8 mouse cellular contexts compared by ENCODE assay signal in genomic region chr12:69357300-69357646, GRCm38 (mm10). TPM values are rescaled to one million over a fixed set of nuclear protein-coding genes. Genes with fewer than 3 reads are reported as not detected.
DNase-seq lines count a peak whose midpoint lies in the region; ATAC-seq and TF ChIP-seq lines count a peak whose summit lies in the region.

No protein-coding gene starts in this region.

- WGBS in heart, postnatal 0 days, result 5% methylated on average over 13 of the region's 13 CpGs
- WGBS in forebrain, embryonic 16.5 days, result 3% methylated on average over 13 of the region's 13 CpGs

- no peak for TF ChIP-seq EP300 in heart, postnatal 0 days (IDR thresholded peaks at IDR 0.05; ENCODE audit: low read depth)
- no peak; a peak in 2 of 4 replicates for TF ChIP-seq EP300 in MEL (IDR thresholded peaks at IDR 0.05; ENCODE audit: low read depth in 1 of 2, low read length in 2 of 2)

- H3K36me3 ChIP-seq in heart, postnatal 0 days (replicated peaks; ENCODE audit: control insufficient read depth, insufficient read depth, low read length), result peaks cover 26% of the 10 kb centered on the region
- peaks cover 5 to 11% of the 10 kb centered on the region in 2 experiments for H3K36me3 ChIP-seq in MEL (ENCODE audit: control insufficient read depth in 1 of 2, insufficient read depth in 2 of 2, low read length in 2 of 2)
- peaks cover 6% of the 10 kb centered on the region; the same call in 1 of the 2 replicates for H3K36me3 ChIP-seq in forebrain, embryonic 16.5 days (ENCODE audit: control insufficient read depth, insufficient read depth)

- peak overlapping the region; percentile 99 for H3K9ac ChIP-seq in heart, postnatal 0 days (replicated peaks; ENCODE audit: low read depth, low read length)
- H3K9ac ChIP-seq in MEL (ENCODE audit: control insufficient read depth, low read depth, low read length, poor library complexity, severe bottlenecking), result peak overlapping the region; percentile 96
- H3K9ac ChIP-seq in forebrain, embryonic 16.5 days (replicated peaks; ENCODE audit: low read depth, low read length), result peak overlapping the region; percentile 88

- peaks cover 18% of the 10 kb centered on the region for H3K79me2 ChIP-seq in MEL (ENCODE audit: control insufficient read depth, insufficient read depth, low read length, poor library complexity)

- ATAC-seq in heart, postnatal 0 days (ENCODE audit: insufficient read depth, low read depth), result no peak
- no peak for ATAC-seq in forebrain, embryonic 16.5 days

- H3K4me1 ChIP-seq in heart, postnatal 0 days (ENCODE audit: control insufficient read depth, insufficient read depth), result peaks cover 2% of the 10 kb centered on the region
- peaks cover 0 to 7% of the 10 kb centered on the region in 2 experiments; a peak in 3 of 4 replicates for H3K4me1 ChIP-seq in MEL (ENCODE audit: control insufficient read depth in 1 of 2, insufficient read depth in 2 of 2, low read length in 2 of 2)
- H3K4me1 ChIP-seq in forebrain, embryonic 16.5 days (replicated peaks; ENCODE audit: control insufficient read depth, insufficient read depth, low read length), result peaks cover 12% of the 10 kb centered on the region

- no peaks in the 10 kb centered on the region for H3K9me3 ChIP-seq in heart, postnatal 0 days (replicated peaks; ENCODE audit: control insufficient read depth, low read length)
- no peaks in the 10 kb centered on the region for H3K9me3 ChIP-seq in MEL (replicated peaks; ENCODE audit: insufficient read depth, low read length)
- H3K9me3 ChIP-seq in forebrain, embryonic 16.5 days (ENCODE audit: control insufficient read depth, low read length), result no peaks in the 10 kb centered on the region

- peak overlapping the region; percentile 76 for H3K27ac ChIP-seq in heart, postnatal 0 days (ENCODE audit: low read depth)
- H3K27ac ChIP-seq in MEL (ENCODE audit: control insufficient read depth, low read depth, low read length), result peak overlapping the region; percentile 69
- H3K27ac ChIP-seq in forebrain, embryonic 16.5 days (ENCODE audit: low read length), result no peak overlapping the region

- no peak for TF ChIP-seq POLR2A in MEL (IDR thresholded peaks at IDR 0.05; ENCODE audit: control insufficient read depth in 1 of 2, insufficient read depth in 1 of 2, low read depth in 1 of 2, low read length in 2 of 2, poor library complexity in 1 of 2)

- peak overlapping the region; percentile 97 for H3K4me3 ChIP-seq in heart, postnatal 0 days (ENCODE audit: low read depth, low read length)
- H3K4me3 ChIP-seq in MEL (ENCODE audit: control insufficient read depth in 1 of 2, insufficient read depth in 1 of 2, low read depth in 2 of 2, low read length in 2 of 2), result peak overlapping the region; percentile 96 to 97
- peak overlapping the region; percentile 83 for H3K4me3 ChIP-seq in forebrain, embryonic 16.5 days (replicated peaks; ENCODE audit: low read length)

- TF ChIP-seq RAD21 in MEL (IDR thresholded peaks at IDR 0.05; ENCODE audit: low read depth, low read length), result no peak

- TF ChIP-seq CTCF in heart, postnatal 0 days (IDR thresholded peaks at IDR 0.05; ENCODE audit: low read depth), result no peak
- TF ChIP-seq CTCF in MEL (IDR thresholded peaks at IDR 0.05 in 2 of 3, conservative IDR thresholded peaks at IDR 0.05 in 1 of 3; ENCODE audit: control insufficient read depth in 1 of 3, insufficient read depth in 1 of 3, low read depth in 2 of 3, low read length in 3 of 3, poor library complexity in 1 of 3, severe bottlenecking in 1 of 3), result peak in 1 of 3 experiments; percentile 13; a peak in 1 of 6 replicates

- H3K27me3 ChIP-seq in heart, postnatal 0 days (ENCODE audit: control insufficient read depth, insufficient read depth, low read length), result no peaks in the 10 kb centered on the region
- H3K27me3 ChIP-seq in MEL (ENCODE audit: control insufficient read depth in 1 of 2, insufficient read depth in 2 of 2, low read length in 2 of 2), result no peaks in the 10 kb centered on the region
- H3K27me3 ChIP-seq in forebrain, embryonic 16.5 days (replicated peaks; ENCODE audit: control insufficient read depth, insufficient read depth, low read length), result no peaks in the 10 kb centered on the region

- no peak for DNase-seq in heart, postnatal 0 days (ENCODE audit: low spot score)
- DNase-seq in heart, adult 8-10 months (ENCODE audit: low spot score), result no peak
- DNase-seq in MEL (ENCODE audit: low read depth, low spot score), result no peak
- DNase-seq in lung, postnatal 14 days, result peak; percentile 29
- no peak for DNase-seq in B cell, adult 2 months
- DNase-seq in frontal cortex, adult 2 months (ENCODE audit: extremely low spot score in 1 of 2, low spot score in 1 of 2), result no peak
- DNase-seq in spleen, postnatal 14 days (ENCODE audit: low spot score in 2 of 2), result no peak

- peak overlapping the region; percentile 94 for H3K4me2 ChIP-seq in heart, postnatal 0 days (ENCODE audit: low read depth, low read length)
- H3K4me2 ChIP-seq in forebrain, embryonic 16.5 days (ENCODE audit: low read length), result peak overlapping the region; percentile 49

TF ChIP-seq in MEL, 35 proteins besides CTCF, POLR2A, EP300 and RAD21:
- no peak for TF ChIP-seq MAZ (IDR thresholded peaks at IDR 0.05; ENCODE audit: low read depth, low read length)
- TF ChIP-seq USF1 (IDR thresholded peaks at IDR 0.05; ENCODE audit: low read depth, low read length), result no peak
- no peak for TF ChIP-seq ZKSCAN1 (IDR thresholded peaks at IDR 0.05; ENCODE audit: low read depth, low read length)
- TF ChIP-seq RCOR1 (IDR thresholded peaks at IDR 0.05; ENCODE audit: low read depth, low read length), result no peak
- TF ChIP-seq BHLHE40 (IDR thresholded peaks at IDR 0.05; ENCODE audit: borderline replicate concordance, low read depth, low read length), result no peak
- no peak for TF ChIP-seq MAFK (IDR thresholded peaks at IDR 0.05; ENCODE audit: borderline replicate concordance, low read depth, low read length)
- peak; percentile 26 for TF ChIP-seq TBP (IDR thresholded peaks at IDR 0.05; ENCODE audit: low read depth, low read length)
- TF ChIP-seq E2F4 (IDR thresholded peaks at IDR 0.05; ENCODE audit: borderline replicate concordance, low read depth, low read length), result no peak
- no peak for TF ChIP-seq ELF1 (IDR thresholded peaks at IDR 0.05; ENCODE audit: low read depth, low read length)
- TF ChIP-seq MAX (IDR thresholded peaks at IDR 0.05; ENCODE audit: low read length), result peak; percentile 34; the same call in 1 of the 2 replicates
- TF ChIP-seq SMC3 (IDR thresholded peaks at IDR 0.05; ENCODE audit: low read depth, low read length), result no peak
- no peak for TF ChIP-seq MYC (IDR thresholded peaks at IDR 0.05; ENCODE audit: low read depth, low read length)
- no peak for TF ChIP-seq NRF1 (IDR thresholded peaks at IDR 0.05; ENCODE audit: insufficient read depth, low read depth, low read length, poor library complexity, severe bottlenecking)
- no peak; the same call in 1 of the 2 replicates for TF ChIP-seq SIN3A (IDR thresholded peaks at IDR 0.05; ENCODE audit: low read length)
- TF ChIP-seq MYB (IDR thresholded peaks at IDR 0.05; ENCODE audit: low read depth, low read length), result peak; percentile 66; the same call in 1 of the 2 replicates

RNA-seq across cellular contexts. Expression of gene Nemf, which starts 0.3 kb away (rescaled TPM):
- 12.1 and 23.2 TPM in 2 replicates for total RNA-seq in heart, postnatal 0 days (2014; rRNA removed; ENCODE audit: low replicate concordance)
- 45.7 and 45.9 TPM in 2 replicates for polyA plus RNA-seq in heart, postnatal 0 days (2015; fragmentation: Nextera tagmentation; extraction: Ambion mirVana)
- total RNA-seq in heart, adult 8-10 months (2022), result 10 to 100 TPM; 18.9 to 22.6 (median 20.7) TPM
- 32.1 and 33.4 TPM in 2 replicates for total RNA-seq in MEL (2012; rRNA removed)
- polyA plus RNA-seq in MEL (2012; ENCODE audit: insufficient read depth in 1 of 2, insufficient read length in 2 of 2, low read depth in 1 of 2, low replicate concordance in 2 of 2, missing spikeins in 1 of 2), result 10 to 100 TPM in 1 of 2 experiments, not detected in 1; 30.2 TPM
- polyA plus RNA-seq in forebrain, embryonic 16.5 days (2015; fragmentation: Nextera tagmentation; extraction: Ambion mirVana), result 87.6 and 94.4 TPM in 2 replicates
- polyA plus RNA-seq in frontal cortex, adult 2 months (2012; rRNA removed), result 38.2 and 45.4 TPM in 2 replicates

RNA-seq across cellular contexts. Expression of gene Arf6, which starts 14.7 kb away (rescaled TPM):
- total RNA-seq in heart, postnatal 0 days (2014; rRNA removed; ENCODE audit: low replicate concordance), result 115 and 155 TPM in 2 replicates
- polyA plus RNA-seq in heart, postnatal 0 days (2015; fragmentation: Nextera tagmentation; extraction: Ambion mirVana), result 32.4 and 35.6 TPM in 2 replicates
- total RNA-seq in heart, adult 8-10 months (2022), result 10 to 100 TPM; 33.7 to 39.7 (median 39.6) TPM
- 132 and 140 TPM in 2 replicates for total RNA-seq in MEL (2012; rRNA removed)
- 100 to 1,000 TPM; 181 to 192 TPM for polyA plus RNA-seq in MEL (2012; ENCODE audit: insufficient read depth in 1 of 2, insufficient read length in 2 of 2, low read depth in 1 of 2, low replicate concordance in 2 of 2, missing spikeins in 1 of 2)
- 22.2 and 27.6 TPM in 2 replicates for polyA plus RNA-seq in forebrain, embryonic 16.5 days (2015; fragmentation: Nextera tagmentation; extraction: Ambion mirVana)
- polyA plus RNA-seq in frontal cortex, adult 2 months (2012; rRNA removed), result 46.3 and 48.8 TPM in 2 replicates

RNA-seq across cellular contexts. Expression of gene Gm9887, which starts 15.0 kb away (rescaled TPM):
- total RNA-seq in heart, postnatal 0 days (2014; rRNA removed; ENCODE audit: low replicate concordance), result not detected in 2 replicates
- polyA plus RNA-seq in heart, postnatal 0 days (2015; fragmentation: Nextera tagmentation; extraction: Ambion mirVana), result 0.55 and 1.9 TPM in 2 replicates
- total RNA-seq in heart, adult 8-10 months (2022), result 1 to 10 TPM in 1 of 4 experiments, under 1 TPM in 3; 0.63 to 1.3 (median 0.77) TPM
- total RNA-seq in MEL (2012; rRNA removed), result 0.69 and 1.7 TPM in 2 replicates
- polyA plus RNA-seq in MEL (2012; ENCODE audit: insufficient read depth in 1 of 2, insufficient read length in 2 of 2, low read depth in 1 of 2, low replicate concordance in 2 of 2, missing spikeins in 1 of 2), result 1 to 10 TPM in 1 of 2 experiments, not detected in 1; 4.9 TPM
- polyA plus RNA-seq in forebrain, embryonic 16.5 days (2015; fragmentation: Nextera tagmentation; extraction: Ambion mirVana), result 0.62 TPM in 1 of 2 replicates, not detected in the other
- 0.27 and 0.50 TPM in 2 replicates for polyA plus RNA-seq in frontal cortex, adult 2 months (2012; rRNA removed)
